Mouse (Mus musculus) embryonic facial prominence, embryonic 13.5 days (tissue): ENCODE data around the gene Rbm47. TPM values are rescaled to one million over a fixed set of nuclear protein-coding genes. Genes with fewer than 3 reads are reported as not detected.

ENCODE experiments used
- ATAC-seq: fragments of 200-750 bp; cut with Nextera tagmentation; 2 replicates; pipeline ENCODE4 v1.8.0; 2017; ENCODE audit warnings: low read depth; ENCODE audit not compliant: insufficient number of reproducible peaks, insufficient read depth, low FRiP score, low TSS enrichment
- H3K27ac ChIP-seq: fragments of 300-500 bp; sonication (generic); 2 replicates; pipeline ENCODE4 v1.5.1; 2015; ENCODE audit warnings: moderate library complexity, mild to moderate bottlenecking, inconsistent platforms
- H3K27me3 ChIP-seq: fragments of 300-500 bp; sonication (generic); 2 replicates; pipeline ENCODE4 v1.6.1; 2015; ENCODE audit warnings: mild to moderate bottlenecking, inconsistent platforms
- H3K36me3 ChIP-seq: fragments of 300-500 bp; sonication (generic); 2 replicates; pipeline ENCODE4 v1.6.1; 2015; ENCODE audit warnings: mild to moderate bottlenecking, inconsistent platforms
- H3K4me1 ChIP-seq: fragments of 300-500 bp; sonication (generic); 2 replicates; pipeline ENCODE4 v1.6.1; 2015; ENCODE audit warnings: inconsistent platforms
- H3K4me2 ChIP-seq: fragments of 300-500 bp; sonication (generic); 2 replicates; pipeline ENCODE4 v1.6.1; 2015; ENCODE audit warnings: moderate library complexity, mild to moderate bottlenecking, inconsistent platforms
- H3K4me3 ChIP-seq: fragments of 300-500 bp; sonication (generic); 2 replicates; pipeline ENCODE4 v1.5.1; 2015; ENCODE audit warnings: mild to moderate bottlenecking, inconsistent platforms
- H3K9ac ChIP-seq: fragments of 300-500 bp; sonication (generic); 2 replicates; pipeline ENCODE4 v1.6.1; 2015; ENCODE audit warnings: mild to moderate bottlenecking, inconsistent platforms
- H3K9me3 ChIP-seq: fragments of 300-500 bp; sonication (generic); 2 replicates; pipeline ENCODE4 v1.6.1; 2016; ENCODE audit warnings: inconsistent platforms
- WGBS: fragments of 180-500 bp; shearing (Covaris S2); methylation state at CpG from one replicate; pipeline ENCODE4 v1.1.7; 2015; ENCODE audit warnings: mixed read lengths; 5-methylcytosine and 5-hydroxymethylcytosine counted together
- polyA plus RNA-seq: library from polyadenylated mRNA; unstranded; fragments of >200 nt; fragmentation: Nextera tagmentation; extraction: Ambion mirVana; gene quantifications from 2 replicates; pipeline ENCODE4 v1.2.1, GENCODE M21; 2015

Rbm47 gene
- polyA plus RNA-seq, 1 experiment from 2014 or later: 6.8 TPM

DNA sequence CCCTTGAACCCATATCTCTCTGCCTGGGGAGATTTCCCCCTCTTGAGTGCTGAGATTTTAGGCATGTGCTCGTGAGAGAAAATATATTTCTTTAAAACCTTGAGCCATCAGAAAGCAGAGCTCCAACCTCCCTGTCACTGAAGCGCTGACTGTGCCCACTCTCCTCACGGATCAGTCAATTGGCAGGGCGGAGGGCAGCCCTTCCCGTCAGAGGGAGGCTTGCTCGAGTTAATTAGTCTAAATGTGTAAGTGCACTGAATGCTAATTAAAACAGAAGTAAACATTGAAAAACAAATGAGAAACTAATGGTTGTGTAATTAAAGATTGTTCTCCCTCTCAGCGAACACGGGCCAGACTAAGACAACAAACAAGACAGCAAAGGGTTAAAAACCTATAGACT is 72.6 kb downstream of the Rbm47 start:
- no peaks in the 10 kb centered on the region for H3K4me1 ChIP-seq
- no peak overlapping the region for H3K4me2 ChIP-seq
- H3K27ac ChIP-seq: no peak overlapping the region
- no peaks in the 10 kb centered on the region for H3K27me3 ChIP-seq
- H3K4me3 ChIP-seq: no peak overlapping the region
- no peak for ATAC-seq
- no peak overlapping the region for H3K9ac ChIP-seq
- WGBS: 78% methylated on average over 8 of the region's 8 CpGs
- H3K9me3 ChIP-seq: no peaks in the 10 kb centered on the region
- no peaks in the 10 kb centered on the region for H3K36me3 ChIP-seq

- no peak for ATAC-seq
- no peak overlapping the region for H3K9ac ChIP-seq
- H3K36me3 ChIP-seq: no peaks in the 10 kb centered on the region
- H3K4me2 ChIP-seq: no peak overlapping the region
- no peak overlapping the region for H3K27ac ChIP-seq
- no peak overlapping the region for H3K4me3 ChIP-seq
- no peaks in the 10 kb centered on the region for H3K4me1 ChIP-seq
- 76% methylated on average over 7 of the region's 7 CpGs for WGBS
- H3K27me3 ChIP-seq: no peaks in the 10 kb centered on the region
- no peaks in the 10 kb centered on the region for H3K9me3 ChIP-seq
Observed at GRCm38 (mm10) chr5:66098094-66098871, 74.6 kb downstream of the Rbm47 start.

DNA sequence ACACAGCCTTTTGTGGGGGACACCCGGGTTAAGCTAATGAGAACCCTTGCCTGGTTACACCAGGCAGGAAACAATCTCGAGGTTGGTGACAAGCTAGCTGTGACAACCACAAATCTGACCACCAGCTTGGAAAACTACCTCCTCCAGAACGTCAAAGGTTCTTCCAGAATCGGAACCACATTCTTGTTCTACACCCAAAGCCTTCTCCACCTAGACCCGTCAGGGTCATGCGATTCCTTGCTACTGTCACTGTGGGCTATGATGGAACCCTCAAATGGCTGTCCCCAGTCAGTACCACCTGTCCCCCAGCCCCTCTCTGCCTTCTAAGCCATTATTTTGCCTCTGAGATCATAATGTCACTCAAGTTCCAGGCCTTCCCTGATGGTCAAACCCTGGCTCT is 76.8 kb downstream of the Rbm47 start:
- H3K9ac ChIP-seq: no peak overlapping the region
- WGBS: 84% methylated on average over 6 of the region's 6 CpGs
- H3K27me3 ChIP-seq: no peaks in the 10 kb centered on the region
- H3K27ac ChIP-seq: no peak overlapping the region
- no peaks in the 10 kb centered on the region for H3K4me1 ChIP-seq
- no peak overlapping the region for H3K4me2 ChIP-seq
- H3K36me3 ChIP-seq: no peaks in the 10 kb centered on the region
- H3K9me3 ChIP-seq: no peaks in the 10 kb centered on the region
- no peak for ATAC-seq
- no peak overlapping the region for H3K4me3 ChIP-seq

DNA sequence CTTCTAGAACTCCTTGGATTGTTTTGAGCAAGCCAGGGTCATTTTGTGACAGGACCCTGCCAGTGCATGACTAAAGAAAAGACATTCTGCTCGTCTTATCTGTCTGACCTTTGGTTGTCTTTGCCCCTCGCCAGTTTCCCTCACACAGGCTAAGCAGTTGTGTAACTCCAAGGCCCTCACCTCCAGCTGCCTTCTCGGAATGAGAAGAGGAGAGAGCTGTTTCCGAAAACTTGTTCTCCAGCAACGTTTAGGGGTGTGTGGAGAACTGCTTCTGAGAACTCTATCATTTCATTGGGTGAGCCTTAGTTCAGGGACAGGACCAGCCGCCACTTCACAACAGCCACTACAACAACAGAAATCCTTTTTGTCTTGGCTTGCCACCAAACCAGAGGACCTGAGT is 77.8 kb downstream of the Rbm47 start:
- Histone ChIP-seq H3K4me3 (no peak overlapping the region), H3K9me3 (no peaks in the 10 kb centered on the region), H3K27ac (no peak overlapping the region), H3K9ac (no peak overlapping the region), H3K27me3 (no peaks in the 10 kb centered on the region), H3K4me2 (no peak overlapping the region), H3K36me3 (no peaks in the 10 kb centered on the region), H3K4me1 (0 out of 2 replicates have a peak, but pooled peaks cover under 1% of the 10 kb centered on the region)
- ATAC-seq: no peak
- 65% methylated on average over 6 of the region's 6 CpGs for WGBS

GRCm38 (mm10) chr5:66090037-66090436 is 82.9 kb downstream of the Rbm47 start:
- Histone ChIP-seq H3K4me3 (no peak overlapping the region), H3K36me3 (no peaks in the 10 kb centered on the region), H3K27me3 (no peaks in the 10 kb centered on the region), H3K4me1 (peaks cover 12% of the 10 kb centered on the region), H3K9ac (no peak overlapping the region), H3K9me3 (no peaks in the 10 kb centered on the region), H3K4me2 (no peak overlapping the region), H3K27ac (no peak overlapping the region)
- no peak for ATAC-seq
- 58% methylated on average over 9 of the region's 9 CpGs for whole genome bisulfite sequencing

DNA sequence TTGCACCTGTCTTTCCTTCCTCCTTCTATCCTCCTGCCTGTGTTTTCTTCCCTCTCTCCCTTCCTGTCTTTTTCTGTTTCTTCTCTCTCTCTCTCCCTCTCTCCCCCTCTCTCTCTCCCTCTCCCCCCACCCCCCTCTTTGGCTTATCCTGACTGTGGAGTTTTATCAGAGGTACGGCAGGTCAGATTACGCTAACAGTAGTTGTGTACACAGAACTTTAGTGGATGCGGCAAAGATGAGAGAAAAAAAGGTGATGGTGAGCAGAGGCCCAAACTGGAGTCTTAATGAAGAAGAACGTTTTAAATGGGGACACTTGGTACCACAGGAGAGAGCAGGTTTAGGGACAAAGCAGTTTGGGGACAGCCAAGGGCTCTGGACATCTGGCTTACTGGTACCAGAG is 83.3 kb downstream of the Rbm47 start:
- no peak overlapping the region for H3K4me2 ChIP-seq
- H3K9me3 ChIP-seq: no peaks in the 10 kb centered on the region
- 64% methylated on average over 4 of the region's 4 CpGs for WGBS
- no peaks in the 10 kb centered on the region for H3K27me3 ChIP-seq
- no peak overlapping the region for H3K9ac ChIP-seq
- peaks cover 12% of the 10 kb centered on the region for H3K4me1 ChIP-seq
- no peak for ATAC-seq
- no peaks in the 10 kb centered on the region for H3K36me3 ChIP-seq
- H3K27ac ChIP-seq: no peak overlapping the region
- H3K4me3 ChIP-seq: no peak overlapping the region

- Histone ChIP-seq H3K27ac (no peak overlapping the region), H3K4me1 (peaks cover 12% of the 10 kb centered on the region), H3K27me3 (no peaks in the 10 kb centered on the region), H3K4me2 (no peak overlapping the region), H3K9ac (no peak overlapping the region), H3K9me3 (no peaks in the 10 kb centered on the region), H3K36me3 (no peaks in the 10 kb centered on the region), H3K4me3 (no peak overlapping the region)
- no peak for ATAC-seq
- 74% methylated on average over 5 of the region's 5 CpGs for WGBS
Observed at GRCm38 (mm10) chr5:66088902-66089295, 84.0 kb downstream of the Rbm47 start.

DNA sequence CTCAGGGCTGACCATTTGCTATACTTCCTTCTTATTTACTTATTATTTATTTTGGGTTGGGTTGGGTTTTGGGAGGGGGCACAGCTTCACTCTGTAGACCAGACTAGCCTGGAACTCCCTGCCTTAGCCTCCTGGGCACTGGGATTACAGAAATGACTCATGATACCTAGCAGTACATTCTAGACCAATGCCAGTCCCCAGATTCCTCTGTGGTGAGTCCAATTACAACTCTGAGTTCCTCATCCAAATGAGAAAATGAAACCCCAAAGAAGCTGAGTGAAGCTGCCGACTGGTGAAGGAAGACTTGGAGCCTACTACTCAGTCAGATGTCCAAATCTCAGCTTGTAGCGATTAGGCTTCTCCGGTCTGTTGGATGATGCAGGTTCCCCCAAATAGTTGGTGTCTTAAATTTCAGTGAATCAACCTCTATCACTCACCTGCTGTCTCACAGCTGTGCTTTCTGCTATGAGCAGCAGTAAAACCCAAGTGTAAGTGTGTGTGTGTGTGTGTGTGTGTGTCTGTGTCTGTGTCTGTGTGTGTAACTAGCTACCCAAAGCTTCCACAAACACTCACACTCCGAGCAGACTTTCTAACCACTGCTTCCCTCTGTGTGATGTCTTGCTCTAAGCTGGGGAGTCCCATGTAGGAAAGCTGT is 84.5 kb downstream of the Rbm47 start:
- no peaks in the 10 kb centered on the region for H3K9me3 ChIP-seq
- no peak overlapping the region for H3K4me3 ChIP-seq
- H3K4me2 ChIP-seq: no peak overlapping the region
- ATAC-seq: no peak
- H3K27me3 ChIP-seq: no peaks in the 10 kb centered on the region
- 78% methylated on average over 4 of the region's 4 CpGs for WGBS
- H3K36me3 ChIP-seq: no peaks in the 10 kb centered on the region
- H3K27ac ChIP-seq: no peak overlapping the region
- H3K9ac ChIP-seq: no peak overlapping the region
- peaks cover 12% of the 10 kb centered on the region for H3K4me1 ChIP-seq

DNA sequence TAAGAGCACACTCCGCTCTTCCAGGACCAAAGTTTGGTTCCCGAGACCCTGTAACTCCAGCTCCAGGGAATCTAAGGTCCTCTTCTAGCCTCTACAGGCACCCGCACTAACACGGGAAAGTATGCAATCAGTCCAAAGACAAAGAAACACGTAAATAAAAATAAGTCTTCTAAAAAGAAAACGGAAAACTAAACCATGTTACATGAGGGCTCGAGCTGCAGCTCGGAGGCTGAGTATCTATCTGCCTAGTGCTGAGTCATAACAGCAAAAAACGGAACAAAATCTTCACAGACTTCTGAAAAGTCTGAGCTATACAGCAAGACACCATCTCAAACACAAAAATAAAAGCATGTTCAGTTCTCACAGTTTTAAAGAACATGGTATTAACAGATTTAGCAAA is 86.0 kb downstream of the Rbm47 start:
- no peak overlapping the region for H3K4me2 ChIP-seq
- H3K9me3 ChIP-seq: no peaks in the 10 kb centered on the region
- H3K9ac ChIP-seq: no peak overlapping the region
- no peak overlapping the region for H3K27ac ChIP-seq
- H3K4me1 ChIP-seq: peaks cover 18% of the 10 kb centered on the region
- 88% methylated on average over 9 of the region's 9 CpGs for WGBS
- H3K36me3 ChIP-seq: no peaks in the 10 kb centered on the region
- no peak for ATAC-seq
- no peak overlapping the region for H3K4me3 ChIP-seq
- no peaks in the 10 kb centered on the region for H3K27me3 ChIP-seq

DNA sequence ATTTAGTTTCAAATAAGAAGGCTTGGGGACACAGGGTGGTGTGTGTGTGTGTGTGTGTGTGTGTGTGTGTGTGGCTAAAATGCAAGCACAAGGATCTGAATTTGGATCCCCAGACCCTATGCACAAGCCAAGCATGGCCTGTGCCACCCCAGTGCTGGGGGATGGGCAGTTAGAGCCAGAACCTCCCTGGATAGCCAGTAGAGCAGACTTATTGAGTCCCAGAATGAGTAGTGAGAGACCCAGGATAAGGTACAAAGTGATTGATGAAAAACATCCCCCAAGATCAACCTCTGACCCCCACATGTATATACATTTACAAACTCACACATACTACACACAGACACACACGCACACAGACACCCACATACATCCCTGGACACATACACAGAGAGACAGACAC is 86.6 kb downstream of the Rbm47 start:
- H3K4me2 ChIP-seq: no peak overlapping the region
- no peaks in the 10 kb centered on the region for H3K27me3 ChIP-seq
- no peak overlapping the region for H3K9ac ChIP-seq
- H3K27ac ChIP-seq: no peak overlapping the region
- peaks cover 24% of the 10 kb centered on the region for H3K4me1 ChIP-seq
- WGBS: 86% methylated on average over 1 of the region's 1 CpGs
- no peaks in the 10 kb centered on the region for H3K9me3 ChIP-seq
- no peak for ATAC-seq
- H3K36me3 ChIP-seq: no peaks in the 10 kb centered on the region
- H3K4me3 ChIP-seq: no peak overlapping the region

- Histone ChIP-seq H3K36me3 (no peaks in the 10 kb centered on the region), H3K4me1 (peaks cover 25% of the 10 kb centered on the region), H3K9me3 (no peaks in the 10 kb centered on the region), H3K9ac (no peak overlapping the region), H3K27me3 (no peaks in the 10 kb centered on the region), H3K27ac (no peak overlapping the region), H3K4me3 (no peak overlapping the region), H3K4me2 (0 out of 2 replicates have a peak overlapping the region, but pooled peaks have one; percentile 22)
- 31% methylated on average over 4 of the region's 4 CpGs for WGBS
- no peak for ATAC-seq
Observed at GRCm38 (mm10) chr5:66085478-66085877, 87.4 kb downstream of the Rbm47 start.

DNA sequence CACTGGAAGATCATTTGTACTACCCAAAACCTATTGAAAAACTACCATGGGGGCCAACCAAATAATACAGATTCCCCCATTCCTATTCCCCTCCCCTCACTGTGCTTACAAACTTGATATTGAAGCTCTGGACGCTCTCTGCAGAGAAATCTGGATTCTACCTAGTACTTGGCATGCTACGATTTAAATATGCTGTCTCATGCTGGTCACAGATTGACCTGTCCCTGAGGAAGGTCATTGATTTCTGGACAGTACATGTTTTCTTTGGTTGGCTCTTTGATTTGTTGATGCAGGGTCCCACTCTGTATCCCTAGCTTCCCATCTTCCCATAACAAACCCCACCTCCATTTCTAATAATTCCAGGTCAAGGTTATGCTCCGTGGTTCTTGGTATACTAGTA is 88.4 kb downstream of the Rbm47 start:
- Histone ChIP-seq H3K4me2 (no peak overlapping the region), H3K27me3 (no peaks in the 10 kb centered on the region), H3K4me1 (peaks cover 20% of the 10 kb centered on the region), H3K36me3 (no peaks in the 10 kb centered on the region), H3K9ac (no peak overlapping the region), H3K9me3 (no peaks in the 10 kb centered on the region), H3K4me3 (no peak overlapping the region), H3K27ac (no peak overlapping the region)
- WGBS: 87% methylated on average over 3 of the region's 3 CpGs
- no peak for ATAC-seq
